Mouse (Mus musculus) kidney, adult 2 months (tissue): ENCODE measurements around the gene Dock2.

ENCODE experiments used
- CTCF ChIP-seq: fragments of 200-500 bp; conservative IDR thresholded peaks from 2 replicates; pipeline ENCODE4 v1.5.1; 2011; ENCODE audit warnings: low read depth, mild to moderate bottlenecking, control low read depth, low read length, moderate library complexity, mixed read lengths; ENCODE audit not compliant: insufficient read depth, insufficient read length
- POLR2A ChIP-seq: fragments of 200-500 bp; IDR thresholded peaks from one replicate; pipeline ENCODE4 v1.6.1; 2011; ENCODE audit warnings: low read depth, low read length, control low read depth

GRCm38 (mm10) chr11:34515301-34515700 is 268.4 kb downstream of the Dock2 start:
- TF ChIP-seq POLR2A (no peak), CTCF (no peak)
